Mouse (Mus musculus): Measurements from ENCODE around the gene Hoxb4.

Hoxb4 gene

DNA sequence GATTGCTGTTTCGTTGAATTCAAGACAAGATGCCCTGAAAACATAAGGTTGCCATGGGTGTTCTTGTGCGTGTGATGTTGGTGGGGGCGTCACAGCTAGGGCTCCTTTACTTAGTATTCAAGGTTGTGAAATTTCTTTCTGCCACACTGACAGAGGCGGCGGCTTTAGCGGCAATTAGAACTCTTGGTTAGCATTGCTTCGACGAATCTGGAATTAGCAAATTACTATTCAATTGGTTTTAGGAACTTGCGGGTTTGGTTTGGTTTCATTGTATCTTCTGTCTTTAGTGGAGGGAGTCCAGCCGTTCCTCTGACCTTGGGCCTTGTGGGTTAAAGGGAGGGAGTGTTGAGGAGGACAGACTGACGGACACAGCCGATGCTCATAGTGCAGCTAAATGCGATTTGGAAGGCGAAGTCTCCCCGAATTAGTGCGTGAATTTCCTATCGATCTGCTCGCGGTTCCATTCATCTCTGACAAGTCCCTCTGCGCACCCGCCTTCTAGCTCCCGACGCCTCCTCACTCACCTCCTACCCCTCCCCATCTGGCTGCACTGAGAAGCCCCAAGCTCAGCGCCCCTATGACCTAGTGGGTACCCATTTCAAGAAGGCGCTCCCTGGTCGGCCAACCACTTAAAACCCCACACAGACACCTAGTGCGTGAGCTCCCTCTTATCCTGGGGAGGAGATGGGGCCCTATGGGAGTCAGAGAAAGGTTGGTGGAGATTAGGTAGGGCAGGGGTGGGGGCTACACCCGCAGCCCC is at the start of gene Hoxb4:
Hoxb4 (plus strand) TSS at position 660 of the 760 bp plus-strand sequence.
- peak in 1 of 2 experiments; percentile 35 for DNase-seq (ENCODE audit: low spot score in 2 of 2)

GRCm38 (mm10) chr11:96269869-96270268 is 48.2 kb upstream of the Hoxb4 start:
- no peak for DNase-seq (ENCODE audit: low spot score in 2 of 2)

DNA sequence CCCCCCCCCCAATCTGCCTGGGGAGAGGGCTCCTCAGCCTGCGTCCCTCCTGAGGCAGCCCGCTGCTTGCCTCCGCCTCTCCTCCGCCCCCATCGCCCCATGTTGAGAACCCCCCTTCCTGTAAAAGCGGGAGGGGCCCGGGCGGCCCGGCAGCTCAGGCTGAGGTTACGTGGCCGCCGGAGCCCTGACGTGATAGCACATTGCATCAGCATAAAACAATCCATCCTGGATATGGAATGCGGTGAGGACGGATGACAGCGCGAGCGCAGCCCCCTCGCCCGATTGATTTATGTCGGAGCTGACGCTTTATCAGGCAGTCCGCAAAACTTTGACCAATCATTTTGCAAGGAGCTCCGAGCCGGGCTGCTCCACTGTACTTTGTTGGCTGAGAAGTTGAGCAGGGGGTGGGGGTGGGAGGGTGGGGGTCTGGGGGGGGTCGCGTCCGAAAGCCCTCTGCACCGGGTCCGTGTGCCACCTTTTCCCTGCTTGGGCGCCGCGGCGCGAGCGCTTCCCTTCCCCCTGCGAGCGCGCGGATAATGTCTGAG is 47.0 kb upstream of the Hoxb4 start, which contains the start of gene Hoxb9:
Hoxb9 (plus strand) TSS at position 462 of the 545 bp plus-strand sequence.
- no peak for DNase-seq (ENCODE audit: low spot score in 2 of 2)

- peak in 1 of 2 experiments; percentile 62 for DNase-seq (ENCODE audit: low spot score in 2 of 2)
These were observed 46.5 kb upstream of the Hoxb4 start for GRCm38 (mm10) chr11:96271541-96272011.

DNA sequence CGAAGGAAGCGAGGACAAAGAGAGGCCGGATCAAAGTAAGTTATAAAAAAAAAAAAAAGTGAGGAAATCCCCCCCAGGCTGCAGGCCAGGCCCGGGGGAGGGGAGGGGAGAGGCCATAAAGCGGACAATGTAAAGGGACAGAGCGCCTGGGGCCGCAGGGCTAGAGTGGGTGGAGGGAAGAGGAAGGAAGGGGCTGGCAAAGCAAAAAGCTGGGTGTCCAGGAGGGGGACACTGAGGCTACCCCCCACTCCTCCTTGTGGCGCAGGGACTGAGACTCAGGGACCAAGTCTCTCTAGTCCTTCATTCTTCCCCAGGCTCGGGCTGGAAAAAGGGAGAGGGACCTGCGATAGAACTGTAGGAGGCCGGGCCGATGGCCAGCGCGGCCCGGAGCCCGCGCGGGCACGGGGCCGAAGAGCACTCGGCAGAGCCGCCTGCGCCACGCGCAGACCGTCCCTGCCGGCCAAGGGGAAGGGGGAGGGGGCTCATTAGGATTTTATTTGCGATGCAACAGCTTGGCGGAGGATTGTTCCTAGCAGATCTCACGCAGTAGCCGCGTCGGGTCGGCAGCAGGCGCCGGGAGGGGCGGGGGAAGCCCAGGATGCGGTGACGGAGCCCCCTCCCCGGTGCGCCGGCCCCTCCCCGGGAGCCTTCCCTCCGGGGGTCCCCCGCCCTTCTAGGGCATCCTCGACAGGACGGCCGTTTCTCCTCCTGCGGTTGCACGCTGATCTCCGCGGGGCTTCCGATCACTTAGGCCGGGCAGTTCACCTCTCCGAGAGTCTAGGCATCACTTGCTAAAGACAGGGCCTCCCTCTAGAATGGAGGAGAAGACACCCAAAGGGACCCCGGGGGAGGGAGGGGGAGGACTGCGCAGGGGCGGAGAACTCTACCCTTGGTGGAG is 45.8 kb upstream of the Hoxb4 start:
- DNase-seq (ENCODE audit: low spot score in 2 of 2): no peak

GRCm38 (mm10) chr11:96274428-96274827 is 43.6 kb upstream of the Hoxb4 start:
- DNase-seq (ENCODE audit: low spot score in 2 of 2): no peak

- no peak for DNase-seq (ENCODE audit: low spot score in 2 of 2)
These were observed 42.2 kb upstream of the Hoxb4 start for GRCm38 (mm10) chr11:96275896-96276295.

GRCm38 (mm10) chr11:96277151-96278044 is 40.7 kb upstream of the Hoxb4 start:
- no peak for DNase-seq (ENCODE audit: low spot score in 2 of 2)

GRCm38 (mm10) chr11:96278324-96278723 is 39.7 kb upstream of the Hoxb4 start:
- no peak for DNase-seq (ENCODE audit: low spot score in 2 of 2)

- DNase-seq (ENCODE audit: low spot score in 2 of 2): peak in 1 of 2 experiments; percentile 75
These were observed 39.3 kb upstream of the Hoxb4 start for GRCm38 (mm10) chr11:96278773-96279172.

DNA sequence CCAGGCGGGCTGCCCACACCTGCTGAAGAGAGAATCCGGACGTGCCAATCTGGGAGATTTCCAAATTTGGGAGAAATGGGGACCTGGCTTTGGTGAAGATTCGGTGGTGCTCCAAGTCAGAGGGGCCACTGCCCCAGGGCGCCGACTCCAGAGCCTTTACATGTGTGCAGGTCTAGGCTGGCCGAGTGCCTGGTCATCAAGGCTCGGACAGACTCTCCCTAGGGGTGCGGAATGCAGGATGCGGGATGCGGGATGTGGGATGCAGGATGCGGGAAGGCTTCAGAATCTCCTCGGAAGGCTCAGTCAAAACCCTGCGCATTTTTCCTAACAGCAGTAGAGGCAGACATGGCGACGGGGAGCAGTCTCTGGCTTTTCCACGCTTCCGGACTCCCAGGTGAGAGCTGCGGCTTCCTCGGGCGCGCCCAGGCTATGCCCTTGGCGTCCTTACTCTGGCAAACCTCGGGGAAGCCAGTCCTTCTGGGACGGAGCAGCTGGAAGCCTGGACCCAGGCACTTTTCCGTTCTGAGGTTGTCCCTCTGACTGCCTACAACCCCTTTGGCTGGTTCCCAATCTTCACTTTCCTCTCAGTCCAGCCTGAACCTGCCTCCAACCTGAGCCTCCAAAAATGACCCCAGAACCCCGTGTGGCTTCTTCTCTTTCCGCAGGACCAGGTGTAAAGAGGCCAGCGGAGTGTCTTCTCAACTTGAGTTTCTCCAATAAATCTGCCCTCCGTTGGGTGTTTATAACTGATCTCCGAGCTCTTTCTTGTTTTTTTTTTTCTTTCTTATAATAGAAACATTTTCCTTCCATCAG is 38.4 kb upstream of the Hoxb4 start:
- no peak for DNase-seq (ENCODE audit: low spot score in 2 of 2)

DNA sequence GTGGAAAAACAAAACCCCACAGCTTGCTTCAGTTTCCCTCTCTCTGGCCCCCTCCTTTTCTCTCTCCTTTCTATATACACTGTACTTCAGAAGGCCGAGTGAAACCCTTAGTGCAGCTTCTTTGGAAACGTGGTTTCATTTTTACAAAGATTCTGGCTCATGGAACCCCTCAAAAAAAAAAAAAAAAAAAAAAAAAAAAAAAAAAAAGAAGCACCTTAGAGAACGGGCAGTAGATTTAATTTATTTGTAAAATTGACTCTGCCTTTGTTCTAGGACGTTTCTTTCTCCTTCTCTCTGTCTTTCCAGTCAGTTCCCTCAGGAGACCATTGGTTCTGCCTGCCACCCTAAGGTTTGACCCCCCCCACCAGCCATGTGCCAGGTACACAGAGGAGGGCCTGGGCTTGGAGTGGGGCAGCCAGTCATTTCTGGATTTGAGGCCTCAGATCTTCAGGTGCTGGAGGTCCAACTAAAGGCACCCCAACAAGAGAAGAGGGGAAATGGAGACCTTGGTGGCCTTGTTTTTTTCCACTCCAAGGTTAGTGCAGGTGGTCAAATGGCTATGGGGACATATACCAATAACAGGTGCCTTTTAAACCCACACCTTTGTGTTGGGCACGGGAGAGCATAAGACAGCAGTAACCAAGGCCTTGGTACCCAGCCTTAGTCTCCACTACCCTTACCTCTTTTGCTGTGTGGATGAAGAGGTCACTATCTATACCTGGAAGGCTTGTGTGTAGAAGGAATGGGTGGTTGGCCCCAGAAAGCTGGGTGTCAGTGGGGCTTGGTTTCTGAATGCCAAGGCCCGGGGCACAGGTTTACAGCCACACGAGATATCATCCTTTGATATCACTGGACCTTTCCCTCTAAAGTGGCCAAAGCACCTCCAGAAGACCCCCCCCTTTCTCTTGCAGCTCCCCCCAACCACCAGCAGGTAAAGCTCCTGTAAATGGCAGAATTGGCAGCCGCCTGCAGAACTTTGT is 37.4 kb upstream of the Hoxb4 start:
- DNase-seq (ENCODE audit: low spot score in 2 of 2): no peak

DNA sequence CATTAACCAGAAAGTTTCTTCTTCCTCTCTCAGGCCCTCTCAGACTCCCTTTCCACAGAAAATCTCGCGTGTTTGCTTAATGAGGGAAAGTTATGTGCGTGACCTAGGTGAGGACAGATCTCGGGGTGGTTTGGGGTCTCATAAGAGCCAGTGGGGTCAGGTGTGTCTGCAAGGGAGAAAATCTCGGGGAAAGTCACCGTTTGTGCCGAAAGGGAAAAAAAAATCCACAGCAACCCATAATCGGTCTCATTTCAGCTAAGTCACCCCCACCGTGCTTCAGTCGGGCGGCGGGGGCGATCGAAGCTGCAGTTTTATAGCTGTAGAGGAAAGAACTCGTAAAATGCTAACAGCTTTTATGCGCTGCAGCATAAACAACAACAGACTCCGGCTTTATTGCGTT is 36.7 kb upstream of the Hoxb4 start:
- no peak for DNase-seq (ENCODE audit: low spot score in 2 of 2)

- no peak for DNase-seq (ENCODE audit: low spot score in 2 of 2)
These were observed 36.1 kb upstream of the Hoxb4 start, which contains the start of gene Hoxb8 for GRCm38 (mm10) chr11:96281855-96282570. Gene Hoxb8, plus strand, starts transcription at chr11:96281905.

GRCm38 (mm10) chr11:96282795-96283430 is 35.2 kb upstream of the Hoxb4 start:
- no peak for DNase-seq (ENCODE audit: low spot score in 2 of 2)

- DNase-seq (ENCODE audit: low spot score in 2 of 2): no peak
These were observed 33.9 kb upstream of the Hoxb4 start for GRCm38 (mm10) chr11:96284041-96284749.
